Mouse (Mus musculus) megakaryocyte, embryonic 14.5 days (primary cell): ENCODE results near the gene Tulp3.

Experiments used
- FLI1 ChIP-seq: IDR thresholded peaks from 2 replicates; pipeline ENCODE4 v1.6.1; 2012; ENCODE audit warnings: low read length, inconsistent platforms, mixed read lengths
- GATA1 ChIP-seq: IDR thresholded peaks from 3 replicates; pipeline ENCODE4 v1.6.1; 2012; ENCODE audit warnings: mixed read lengths, low read length, inconsistent platforms, borderline replicate concordance

GRCm38 (mm10) chr6:128398996-128399395 is 43.3 kb upstream of the Tulp3 start, which contains the start of gene Nrip2:
- TF ChIP-seq GATA1 (no peak), FLI1 (no peak)
